Mouse (Mus musculus): Measurements from ENCODE around the gene Mrpl21. TPM values are rescaled to one million over a fixed set of nuclear protein-coding genes. Genes with fewer than 3 reads are reported as not detected.

Mrpl21 gene
- total RNA-seq, 2 experiments from 2014 or later = 55.1 to 55.7 TPM

DNA sequence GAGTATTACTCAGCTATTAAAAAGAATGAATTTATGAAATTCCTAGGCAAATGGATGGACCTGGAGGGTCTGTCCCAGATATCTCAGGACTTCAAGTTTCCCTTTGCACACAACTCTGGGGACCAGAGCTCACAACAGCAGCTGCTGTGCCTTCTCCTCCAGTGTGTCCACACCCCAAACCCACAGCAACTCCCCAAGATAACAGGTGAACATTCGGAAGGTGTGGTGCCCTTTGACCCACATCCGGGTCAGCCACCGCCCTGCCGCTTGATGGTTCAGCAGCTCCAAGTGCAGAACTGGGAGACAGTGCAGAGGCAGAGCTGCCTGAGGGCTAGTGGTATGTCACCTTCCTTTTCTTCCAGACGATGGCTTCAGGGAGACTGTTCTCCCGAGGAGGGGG, 12.5 kb downstream of the Mrpl21 start:
- DNase-seq (ENCODE audit: low spot score in 2 of 2) = no peak

- no peak for DNase-seq (ENCODE audit: low spot score in 2 of 2)
Measured at GRCm38 (mm10) chr19:3297034-3297433, 14.3 kb downstream of the Mrpl21 start.

DNA sequence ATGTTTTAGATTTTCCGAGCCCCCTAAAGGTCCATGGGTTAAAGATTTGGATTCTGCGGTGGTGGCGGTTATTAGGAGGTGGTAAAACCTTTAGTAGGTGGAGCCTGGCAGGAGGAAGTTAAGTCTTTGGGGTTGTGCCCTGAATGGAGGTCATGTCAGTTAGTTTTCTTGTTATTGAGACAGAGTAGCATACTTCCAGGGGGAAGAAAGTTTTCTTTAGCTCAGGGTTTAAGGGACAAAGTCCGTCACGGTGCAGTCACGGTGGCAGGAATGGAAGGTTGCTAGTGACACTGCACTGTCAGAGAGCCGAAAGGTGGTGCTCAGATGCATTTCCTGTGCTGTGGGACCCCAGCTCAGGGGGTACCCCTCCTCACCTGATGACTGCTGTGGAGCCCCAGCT, 15.1 kb downstream of the Mrpl21 start:
- no peak for DNase-seq (ENCODE audit: low spot score in 2 of 2)

- DNase-seq (ENCODE audit: low spot score in 2 of 2) = no peak
Measured at GRCm38 (mm10) chr19:3304017-3304416, 21.3 kb downstream of the Mrpl21 start.

GRCm38 (mm10) chr19:3307175-3307949, 24.7 kb downstream of the Mrpl21 start:
- DNase-seq (ENCODE audit: low spot score in 2 of 2) = no peak

DNA sequence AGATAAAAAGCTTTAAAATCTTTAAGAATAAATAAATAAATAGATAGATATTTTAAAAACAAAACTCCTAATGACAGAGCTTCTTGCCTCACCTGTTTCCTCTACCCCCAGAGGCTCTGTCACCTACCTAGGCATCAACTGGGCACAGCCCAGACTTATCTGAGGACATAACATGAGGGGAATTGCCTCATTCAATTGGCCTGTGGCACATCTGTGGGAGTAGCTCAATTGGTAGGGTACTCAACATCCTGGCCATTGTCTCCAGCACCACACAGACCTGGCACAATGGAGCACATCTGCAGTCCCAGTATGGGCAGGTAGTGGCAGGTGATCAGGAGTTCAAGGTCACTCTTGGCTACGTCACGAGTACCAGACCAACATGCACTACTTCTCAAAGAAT, 36.6 kb downstream of the Mrpl21 start:
- no peak for DNase-seq (ENCODE audit: low spot score in 2 of 2)

DNA sequence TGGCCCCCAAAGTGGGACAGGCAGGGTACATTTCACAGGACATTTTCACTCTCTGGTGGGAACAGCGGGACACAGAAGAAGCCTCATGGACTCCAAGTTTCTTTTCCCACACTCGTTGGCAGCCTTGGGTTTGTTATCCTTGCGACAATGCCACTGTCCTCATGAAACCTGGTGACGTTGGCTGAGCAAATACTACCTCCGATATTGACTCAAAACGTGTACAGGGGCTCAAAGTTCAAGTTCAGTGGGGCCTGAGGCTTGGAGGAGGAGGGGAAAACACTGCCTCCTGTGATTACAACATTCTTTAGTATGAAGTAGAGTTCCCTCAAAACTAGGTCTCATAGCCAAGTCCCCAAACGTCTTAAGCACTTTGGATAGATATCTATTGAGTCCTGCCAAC, 37.4 kb downstream of the Mrpl21 start:
- no peak for DNase-seq (ENCODE audit: low spot score in 2 of 2)

DNA sequence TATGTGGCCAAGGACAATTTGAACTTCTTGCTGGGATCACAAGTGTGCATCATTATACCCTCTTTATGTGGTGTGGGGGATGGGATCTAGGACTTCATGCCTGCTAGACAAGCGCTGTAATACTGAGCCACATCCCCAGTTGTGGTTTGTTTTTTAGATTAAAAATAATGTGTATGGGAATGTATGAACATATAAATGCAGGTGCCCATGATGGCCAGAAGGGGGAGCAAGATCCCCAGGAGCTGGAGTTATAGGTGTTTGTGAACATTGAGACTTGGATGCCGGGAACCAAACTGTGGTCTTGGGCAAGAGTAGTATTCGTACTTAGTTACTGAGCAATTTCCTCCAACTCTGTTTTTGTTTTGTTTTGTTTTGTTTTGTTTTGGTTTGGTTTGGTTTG, 38.1 kb downstream of the Mrpl21 start:
- DNase-seq (ENCODE audit: low spot score in 2 of 2) = no peak

GRCm38 (mm10) chr19:3321617-3322016, 38.9 kb downstream of the Mrpl21 start:
- peak; percentile 26 to 39 for DNase-seq (ENCODE audit: low spot score in 2 of 2)

DNA sequence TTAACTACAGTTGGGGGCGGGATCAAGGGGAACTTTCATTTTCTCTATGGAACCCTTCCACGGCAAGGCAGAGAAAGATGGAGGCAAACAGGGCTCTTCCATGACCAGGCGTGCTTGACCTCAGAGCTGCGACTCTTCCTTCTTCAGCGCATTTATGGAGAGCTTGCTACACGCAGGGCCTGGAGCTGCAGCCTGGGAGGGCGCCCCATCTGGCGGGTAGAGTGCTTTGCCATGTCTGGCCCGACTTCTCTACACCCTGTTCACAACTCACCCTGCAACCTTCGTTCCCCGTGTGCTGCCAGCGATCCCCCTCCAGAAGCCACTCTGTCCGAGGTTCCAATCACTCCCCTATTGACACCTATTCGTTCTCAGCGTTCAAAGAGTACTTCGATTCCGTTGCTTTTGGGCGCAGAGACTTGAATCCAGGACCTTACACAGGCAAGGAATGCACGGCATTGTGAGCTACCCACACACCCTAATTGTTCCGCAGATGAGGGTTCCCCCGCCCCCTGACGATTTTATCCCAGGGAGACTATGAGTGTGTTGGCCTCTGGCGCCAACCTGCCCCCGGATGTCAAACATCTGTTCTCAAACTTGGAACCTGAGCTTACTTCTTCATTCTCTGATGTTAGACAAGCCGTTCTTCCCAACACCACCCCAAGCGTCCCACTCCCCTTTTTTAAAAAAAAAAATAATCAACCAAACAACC, 39.7 kb downstream of the Mrpl21 start, which contains the start of gene Cpt1a:
TSS of gene Cpt1a (plus strand) at position 74 of the 709 bp plus-strand sequence.
- DNase-seq (ENCODE audit: low spot score in 2 of 2) = peak; percentile 44 to 63

DNA sequence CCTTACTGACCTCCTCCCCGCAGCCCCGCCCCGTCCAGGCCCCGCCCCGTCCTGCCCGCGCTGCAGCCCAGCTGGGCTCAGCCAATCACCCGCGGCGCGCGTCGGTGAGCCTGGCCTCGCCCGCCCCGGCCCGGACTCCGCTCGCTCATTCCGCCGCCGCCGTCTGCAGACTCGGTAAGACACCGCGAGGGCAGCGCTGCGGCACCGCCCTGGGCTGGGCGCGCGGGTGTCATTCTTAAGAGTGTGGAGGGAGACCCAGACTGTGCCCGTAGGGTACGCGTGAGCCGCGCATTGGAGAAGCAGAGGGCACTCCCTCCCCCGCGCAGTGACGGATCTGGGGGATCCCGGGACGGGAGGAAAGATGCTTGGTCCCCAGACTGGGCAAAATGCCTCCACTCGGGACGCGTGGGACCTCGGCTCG, 40.5 kb downstream of the Mrpl21 start:
- DNase-seq (ENCODE audit: low spot score in 2 of 2) = peak; percentile 65 to 79

- DNase-seq (ENCODE audit: low spot score in 2 of 2) = peak; percentile 56
Measured at GRCm38 (mm10) chr19:3323753-3324270, 41.1 kb downstream of the Mrpl21 start.

DNA sequence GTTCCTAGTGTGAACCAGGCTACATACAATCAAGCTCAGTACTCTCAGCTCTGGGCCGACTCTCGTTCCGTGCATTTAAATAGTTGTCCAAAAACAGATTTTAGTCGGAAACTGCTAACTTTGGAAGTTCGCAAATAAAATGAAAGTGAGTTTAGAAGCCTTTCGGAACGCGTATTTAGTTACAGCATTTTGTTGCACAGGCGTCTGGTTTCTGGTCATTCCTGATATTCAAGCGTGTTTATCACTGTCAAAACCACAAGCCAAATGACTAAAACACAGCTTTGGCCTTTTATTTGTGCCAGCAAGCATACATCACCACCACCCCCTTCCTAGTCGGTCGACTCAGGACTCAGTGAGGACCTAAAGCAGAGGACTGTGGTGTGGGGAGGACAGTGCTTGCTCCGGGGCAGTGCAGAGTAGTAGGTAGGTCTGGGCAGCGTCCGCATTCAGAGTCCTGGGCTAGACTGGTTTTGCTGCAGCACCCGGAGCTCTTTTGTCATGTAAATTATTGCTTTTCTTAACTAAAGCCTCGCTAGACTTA, 41.6 kb downstream of the Mrpl21 start:
- DNase-seq (ENCODE audit: low spot score in 2 of 2) = peak in 1 of 2 experiments; percentile 26

DNA sequence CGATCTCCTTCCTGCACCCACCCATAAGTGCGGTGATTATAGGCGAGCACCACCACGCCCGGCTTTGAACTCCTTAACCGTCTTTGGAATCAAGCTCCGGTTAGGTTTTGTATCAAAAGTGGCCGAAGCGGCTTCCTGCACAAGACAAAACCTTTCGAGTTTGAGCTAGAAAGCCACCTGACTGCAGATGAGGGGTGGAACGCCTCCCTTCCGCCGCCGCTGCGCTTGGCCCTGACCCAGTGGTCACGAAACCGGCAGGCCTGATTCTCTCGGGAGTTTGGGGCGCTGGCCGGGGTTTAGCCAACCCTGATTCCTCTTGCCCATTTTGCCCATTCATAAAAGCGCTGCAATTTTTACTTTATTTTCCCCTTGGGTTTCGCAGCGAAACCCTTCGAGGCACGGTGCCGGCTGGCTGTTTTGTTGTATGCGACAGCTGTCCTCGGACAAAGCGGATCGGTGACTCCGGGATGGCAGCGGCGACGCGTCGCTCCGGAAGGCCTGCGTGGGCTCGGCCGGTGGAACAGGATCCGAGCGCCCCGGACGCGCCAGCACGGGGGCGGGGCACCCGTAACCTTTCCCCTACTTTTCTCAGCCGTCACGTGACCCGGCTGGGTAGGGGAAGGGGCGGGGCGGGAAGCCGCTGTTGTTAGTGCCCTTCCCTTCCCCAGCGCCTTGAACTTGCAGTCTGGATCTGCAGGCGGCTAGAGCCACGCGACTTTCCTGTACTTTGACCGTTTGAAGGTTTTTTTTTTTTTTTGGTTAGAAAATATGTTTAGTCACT, 42.4 kb downstream of the Mrpl21 start:
- peak; percentile 85 for DNase-seq (ENCODE audit: low spot score in 2 of 2)

DNA sequence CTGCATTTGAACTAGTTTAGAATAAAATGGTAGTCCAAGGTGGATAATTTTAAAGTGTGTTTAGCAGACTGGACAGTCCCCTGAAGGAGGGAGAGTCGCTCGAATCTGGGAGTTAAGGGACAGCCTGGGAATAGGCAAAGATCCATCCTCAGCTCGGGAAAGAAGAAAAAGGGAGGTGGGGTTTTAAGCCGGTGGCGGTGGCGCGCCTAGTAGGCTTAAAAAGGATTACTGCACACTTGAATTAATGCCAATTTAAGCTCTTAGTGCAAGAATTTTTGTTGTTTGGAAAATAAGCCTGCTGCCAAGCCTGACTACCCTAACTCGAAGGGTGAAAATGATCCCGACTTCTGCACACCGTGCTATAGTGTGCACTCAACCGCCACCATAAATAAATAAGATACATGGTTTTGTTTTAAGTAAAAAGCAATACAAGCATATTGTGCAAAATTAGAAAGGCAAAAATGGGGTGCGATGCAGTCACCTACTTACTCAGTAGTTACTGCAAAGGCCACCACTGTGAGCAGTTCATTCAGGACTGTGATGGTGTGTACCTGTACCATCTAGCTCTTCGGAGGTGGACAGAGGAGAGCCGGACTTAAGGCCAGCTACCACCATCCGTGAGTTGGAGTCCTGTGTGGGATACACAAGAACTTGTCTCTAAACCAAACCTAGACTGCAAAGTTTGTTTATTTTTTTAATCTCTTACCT, 43.2 kb downstream of the Mrpl21 start:
- DNase-seq (ENCODE audit: low spot score in 2 of 2) = peak in 1 of 2 experiments; percentile 26

- DNase-seq (ENCODE audit: low spot score in 2 of 2) = no peak
Measured at GRCm38 (mm10) chr19:3326479-3327047, 43.9 kb downstream of the Mrpl21 start.

DNA sequence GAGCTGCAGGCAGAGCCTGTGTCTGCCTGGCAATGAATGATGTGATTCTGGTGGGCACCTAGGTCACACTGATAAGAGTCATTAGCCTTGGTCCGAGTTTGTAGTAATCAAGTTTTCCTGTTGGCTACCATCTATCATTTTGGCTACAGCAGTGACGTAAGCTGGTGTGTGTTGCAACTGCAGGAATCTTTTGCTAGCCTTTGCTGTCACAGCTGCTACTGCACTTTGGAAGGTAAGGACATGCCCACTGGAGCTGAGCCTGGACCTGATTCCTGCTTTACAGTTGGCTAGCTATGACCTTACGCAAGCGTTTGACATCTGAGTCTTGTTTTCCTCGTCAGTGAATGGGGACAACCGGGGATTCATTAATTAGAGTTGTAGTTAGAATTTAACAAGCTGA, 50.5 kb downstream of the Mrpl21 start:
- no peak for DNase-seq (ENCODE audit: low spot score in 2 of 2)

- no peak for DNase-seq (ENCODE audit: low spot score in 2 of 2)
Measured at GRCm38 (mm10) chr19:3333694-3334515, 51.2 kb downstream of the Mrpl21 start.

DNA sequence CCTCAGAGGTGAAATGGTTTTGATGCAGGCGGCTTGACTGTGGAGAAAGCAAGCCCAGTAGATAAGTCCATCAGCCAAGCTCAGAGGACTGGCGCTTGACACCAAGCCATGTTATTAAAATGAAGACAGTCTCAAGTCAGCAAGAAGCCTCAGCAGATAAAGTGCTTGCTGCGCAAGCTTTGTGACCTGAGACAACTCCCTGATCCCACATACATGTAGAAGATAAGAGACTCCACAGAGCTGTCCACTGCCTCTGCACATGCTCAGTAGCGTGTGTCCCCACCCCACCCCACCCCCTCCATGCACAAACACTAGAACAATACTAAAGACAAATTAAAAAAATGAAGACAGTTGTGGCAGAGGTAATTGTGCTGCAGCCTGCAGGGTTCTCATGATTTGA, 51.8 kb downstream of the Mrpl21 start:
- no peak for DNase-seq (ENCODE audit: low spot score in 2 of 2)
